Mouse (Mus musculus) cerebellum, postnatal 25 days (tissue): ENCODE measurements around the gene Abcc9.

ENCODE experiments used
- DNase-seq, 2 experiments: peaks; one replicate each; pipeline ENCODE4 v3.0.0; 2021; ENCODE audit warnings: mixed read lengths in 2 of 2

Abcc9 gene

DNA sequence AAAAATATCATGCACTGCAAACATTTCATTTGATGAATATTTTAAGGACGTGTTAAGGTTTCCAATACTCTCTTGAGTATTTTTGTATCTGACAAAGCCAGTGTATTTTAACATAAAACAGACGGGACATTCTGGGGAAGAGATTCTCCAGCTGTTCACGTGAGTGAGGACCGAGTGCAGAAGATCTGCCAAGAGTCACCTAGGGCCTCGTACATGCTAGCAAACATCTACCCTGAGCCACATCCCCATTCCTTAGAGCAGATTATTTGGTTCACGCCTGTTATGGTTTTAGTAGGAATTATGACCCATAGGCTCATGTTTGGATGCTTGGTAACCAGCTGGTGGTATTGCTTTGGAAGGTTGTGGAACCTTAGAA lies 159.3 kb downstream of the Abcc9 start:
- no peak for DNase-seq

- no peak for DNase-seq
Observed at GRCm38 (mm10) chr6:142542082-142542799, 159.9 kb downstream of the Abcc9 start.

- no peak for DNase-seq
Observed at GRCm38 (mm10) chr6:142540561-142541160, 161.5 kb downstream of the Abcc9 start.

GRCm38 (mm10) chr6:142540131-142540530 lies 162.0 kb downstream of the Abcc9 start:
- no peak for DNase-seq

DNA sequence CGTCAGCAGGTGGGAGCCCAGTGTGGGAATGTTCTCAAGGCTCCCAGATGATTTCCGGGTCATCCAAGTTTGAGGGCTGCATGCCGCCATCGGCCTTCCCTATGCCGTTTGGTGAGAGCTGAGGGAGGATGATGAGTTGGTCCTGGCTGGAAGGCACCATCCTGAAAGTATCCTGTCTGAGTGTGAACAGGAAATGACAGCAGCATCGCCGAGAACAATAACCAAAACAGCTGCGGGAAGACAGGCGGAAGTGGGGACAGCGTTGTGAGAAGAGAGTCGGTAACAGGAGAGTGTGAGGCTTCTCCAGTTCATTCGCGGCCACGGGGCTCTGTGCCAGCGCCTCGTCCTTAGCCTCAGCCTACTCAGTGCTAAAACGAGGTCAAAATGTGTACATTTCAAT lies 163.6 kb downstream of the Abcc9 start:
- peak in 1 of 2 experiments; percentile 24 for DNase-seq
